Comparison of ENCODE assay signal across 11 mouse cellular contexts in genomic region chr15:103171276-103171675, GRCm38 (mm10). TPM values are rescaled to one million over a fixed set of nuclear protein-coding genes. Genes with fewer than 3 reads are reported as not detected.
DNase-seq lines count a peak whose midpoint lies in the region; ATAC-seq and TF ChIP-seq lines count a peak whose summit lies in the region.
"Had no signal": no experiment of that assay in that cellular context is flagged by ENCODE, and none has a peak within 500 bp of the region (broad histone marks: within the 10 kb centered on the region; RNA-seq: fewer than 3 reads in every experiment).

No protein-coding gene starts in this region.

- no peak overlapping the region for H3K9ac ChIP-seq in intestine, embryonic 15.5 days
- H3K9ac ChIP-seq: limb, embryonic 15.5 days had no signal

- WGBS in intestine, embryonic 15.5 days, result 23% methylated on average over 8 of the region's 8 CpGs

- H3K4me3 ChIP-seq in E14TG2a.4 (replicated peaks; ENCODE audit: low read length), result peak overlapping the region; percentile 23; the same call in 1 of the 2 replicates
- no peak overlapping the region for H3K4me3 ChIP-seq in intestine, embryonic 15.5 days (replicated peaks)
- H3K4me3 ChIP-seq: limb, embryonic 15.5 days had no signal

- peak; percentile 79 for DNase-seq in adrenal gland, adult 2 months
- DNase-seq in adrenal gland, postnatal 4 days (ENCODE audit: low spot score in 2 of 2), result no peak
- peak; percentile 83 to 89 for DNase-seq in kidney, postnatal 25 days
- DNase-seq in heart, postnatal 36 days, result no peak
- no peak for DNase-seq in urinary bladder, adult 18-20 months (ENCODE audit: low spot score in 2 of 2)
- DNase-seq: cerebellum, postnatal 25 days; spleen, adult 18-20 months had no signal

- intact Hi-C loops in heart, postnatal 36 days (cut with DNase I), result loop anchor here (5.0 to 10.0 kb wide), 2 partner anchors 409 to 476 kb away; no protein-coding TSS in a partner anchor

- no peaks in the 10 kb centered on the region for H3K36me3 ChIP-seq in E14TG2a.4 (ENCODE audit: insufficient read depth, low read length)
- no peaks in the 10 kb centered on the region for H3K36me3 ChIP-seq in intestine, embryonic 15.5 days
- H3K36me3 ChIP-seq: limb, embryonic 15.5 days had no signal

- peaks cover 98% of the 10 kb centered on the region for H3K27me3 ChIP-seq in E14TG2a.4 (ENCODE audit: insufficient read depth, low read length)
- peaks cover 91% of the 10 kb centered on the region for H3K27me3 ChIP-seq in intestine, embryonic 15.5 days (replicated peaks)

- peaks cover 51% of the 10 kb centered on the region for H3K4me1 ChIP-seq in E14TG2a.4 (replicated peaks; ENCODE audit: low read depth, low read length)
- H3K4me1 ChIP-seq in intestine, embryonic 15.5 days (replicated peaks), result peaks cover 42% of the 10 kb centered on the region

- H3K27ac ChIP-seq in intestine, embryonic 15.5 days, result peak overlapping the region; percentile 2; the same call in 1 of the 2 replicates
- H3K27ac ChIP-seq: limb, embryonic 15.5 days had no signal

- no peak for ATAC-seq in intestine, embryonic 15.5 days
- ATAC-seq in CD4-positive, CD25-positive, alpha-beta regulatory T cell, adult 4 months, result no peak

- no peak for TF ChIP-seq CTCF in E14TG2a.4 (conservative IDR thresholded peaks at IDR 0.05; ENCODE audit: low read length)

- H3K9me3 ChIP-seq in E14TG2a.4 (ENCODE audit: low read length), result no peaks in the 10 kb centered on the region
- no peaks in the 10 kb centered on the region for H3K9me3 ChIP-seq in intestine, embryonic 15.5 days
- H3K9me3 ChIP-seq: limb, embryonic 15.5 days had no signal

- no peak overlapping the region; the same call in 1 of the 2 replicates for H3K4me2 ChIP-seq in intestine, embryonic 15.5 days (replicated peaks)
- H3K4me2 ChIP-seq: limb, embryonic 15.5 days had no signal

RNA-seq across cellular contexts. Expression of gene Smug1, which starts 4.4 kb away (rescaled TPM):
- 10 to 100 TPM; 11.0 to 16.7 TPM for total RNA-seq in adrenal gland, adult 2 months (2021)
- polyA plus RNA-seq in adrenal gland, adult 2 months (2012; rRNA removed), result 16.6 and 17.1 TPM in 2 replicates
- total RNA-seq in adrenal gland, postnatal 4 days (2021), result 10 to 100 TPM; 17.7 to 19.0 TPM
- 17.8 and 18.2 TPM in 2 replicates for polyA plus RNA-seq in intestine, embryonic 15.5 days (2015; fragmentation: Nextera tagmentation; extraction: Ambion mirVana)
- total RNA-seq in heart, postnatal 36 days (2021), result 10 to 100 TPM; 13.2 to 15.7 TPM
- 1 to 10 TPM; 6.0 to 8.1 TPM for polyA plus RNA-seq in CD4-positive, CD25-positive, alpha-beta regulatory T cell, adult 4 months (2017; shearing (Covaris generic))

Comparison
In these comparisons a context has a peak if more than half of its experiments do, and no peak if none do; other contexts are left out.
1. DNase-seq: peak in adrenal gland, adult 2 months (single experiment) and kidney, postnatal 25 days (2 of 2); none in adrenal gland, postnatal 4 days (0 of 2), heart, postnatal 36 days (0 of 2) and urinary bladder, adult 18-20 months (0 of 2).